Mouse (Mus musculus): ENCODE measurements around the gene Mrc2. TPM values are rescaled to one million over a fixed set of nuclear protein-coding genes. Genes with fewer than 3 reads are reported as not detected.

The Mrc2 gene
- polyA plus RNA-seq, 1 experiment from 2014 or later = 0.98 TPM

DNA sequence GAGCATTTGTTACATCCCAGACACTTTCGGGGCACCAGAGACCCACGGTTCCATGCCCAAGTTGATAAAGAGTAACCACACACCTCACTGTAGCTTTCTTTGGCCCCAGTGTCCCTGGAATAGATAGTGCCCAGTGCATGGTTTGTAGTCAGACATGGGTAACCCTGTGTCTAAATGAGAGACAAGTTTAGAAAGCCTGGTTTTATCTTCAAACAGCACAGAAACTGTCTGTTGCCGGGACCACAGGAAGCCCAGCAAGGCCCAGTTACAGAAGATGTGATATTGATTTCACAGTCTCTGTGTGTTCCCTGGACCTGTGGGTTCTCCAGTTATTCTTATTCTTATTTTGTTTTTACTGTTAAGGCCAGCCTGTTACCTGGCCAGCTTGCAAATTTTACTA, 74.7 kb downstream of the Mrc2 start:
- 17% methylated on average over 3 of the region's 3 CpGs for WGBS (ENCODE audit: insufficient replicate concordance)
- Histone ChIP-seq H3K36me3 (no peaks in the 10 kb centered on the region), H3K9me3 (replicated peaks) (no peaks in the 10 kb centered on the region), H3K4me1 (replicated peaks) (peaks cover 73% of the 10 kb centered on the region), H3K4me2 (peak overlapping the region; percentile 64; the same call in 1 of the 2 replicates), H3K4me3 (replicated peaks) (no peak overlapping the region), H3K9ac (peak overlapping the region; percentile 71), H3K27me3 (peaks cover 20% of the 10 kb centered on the region), H3K27ac (peak overlapping the region; percentile 97)
- DNase-seq = no peak
- no peak; the same call in 1 of the 2 replicates for ATAC-seq (ENCODE audit: low read depth)

GRCm38 (mm10) chr11:105368833-105369232, 76.4 kb downstream of the Mrc2 start:
- no peak for DNase-seq
- 54% methylated on average over 5 of the region's 5 CpGs for WGBS (ENCODE audit: insufficient replicate concordance)
- H3K36me3 ChIP-seq = no peaks in the 10 kb centered on the region
- no peaks in the 10 kb centered on the region for H3K9me3 ChIP-seq (replicated peaks)
- H3K4me1 ChIP-seq (replicated peaks) = peaks cover 71% of the 10 kb centered on the region
- no peak overlapping the region for H3K9ac ChIP-seq
- H3K4me3 ChIP-seq (replicated peaks) = no peak overlapping the region
- peak overlapping the region; percentile 97; the same call in 1 of the 2 replicates for H3K27ac ChIP-seq
- no peak overlapping the region for H3K4me2 ChIP-seq
- peaks cover 8% of the 10 kb centered on the region for H3K27me3 ChIP-seq
- ATAC-seq (ENCODE audit: low read depth) = no peak

DNA sequence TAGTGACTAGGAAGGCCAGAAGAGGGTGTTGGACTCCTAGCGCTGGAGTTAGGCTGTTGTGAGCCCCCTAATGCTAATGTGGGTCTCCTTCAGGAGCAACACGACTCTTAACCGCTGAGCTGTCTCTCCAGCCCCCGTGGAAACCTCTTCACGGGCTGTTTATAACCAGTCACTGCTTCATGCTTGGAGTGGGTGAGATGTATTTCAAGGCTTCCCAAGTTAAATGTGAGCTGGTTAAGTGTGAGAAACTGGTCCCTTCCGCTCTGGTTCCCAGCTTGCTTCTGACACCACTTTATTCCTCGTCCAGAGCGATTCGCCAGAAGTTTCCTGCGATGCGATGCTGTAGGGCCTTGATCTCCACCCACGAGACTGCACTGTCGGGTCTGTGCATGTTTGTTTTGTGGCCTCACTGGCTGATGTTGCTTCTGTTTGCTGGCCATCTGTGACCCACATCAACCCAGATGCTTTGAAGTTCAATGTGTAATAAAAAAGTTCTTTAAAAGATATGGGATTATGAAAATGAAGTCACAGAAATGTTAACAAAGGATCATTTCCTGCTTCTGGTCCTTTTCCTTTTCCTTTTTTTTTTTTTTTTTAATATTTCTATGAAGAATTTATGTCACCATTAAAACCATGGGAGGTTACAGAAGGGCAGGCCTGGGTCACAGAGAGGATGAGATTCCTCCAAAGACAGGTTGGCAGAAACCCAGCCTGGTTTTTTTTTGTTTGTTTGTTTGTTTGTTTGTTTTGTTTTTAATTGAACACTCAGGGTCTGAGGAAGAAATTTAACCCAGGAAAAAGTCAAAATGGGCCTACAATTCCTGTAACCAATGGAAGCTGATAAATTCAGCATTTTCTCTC, 77.3 kb downstream of the Mrc2 start:
- Histone ChIP-seq H3K27me3 (peaks cover 3% of the 10 kb centered on the region; the same call in 1 of the 2 replicates), H3K9ac (no peak overlapping the region), H3K36me3 (no peaks in the 10 kb centered on the region), H3K27ac (no peak overlapping the region), H3K4me3 (replicated peaks) (no peak overlapping the region), H3K4me1 (replicated peaks) (peaks cover 71% of the 10 kb centered on the region), H3K9me3 (replicated peaks) (no peaks in the 10 kb centered on the region), H3K4me2 (no peak overlapping the region)
- 84% methylated on average over 13 of the region's 13 CpGs for WGBS (ENCODE audit: insufficient replicate concordance)
- ATAC-seq (ENCODE audit: low read depth) (no peak), DNase-seq (no peak)

GRCm38 (mm10) chr11:105371818-105372217, 79.4 kb downstream of the Mrc2 start:
- Histone ChIP-seq H3K9me3 (replicated peaks) (no peaks in the 10 kb centered on the region), H3K27ac (no peak overlapping the region), H3K4me2 (no peak overlapping the region), H3K9ac (no peak overlapping the region), H3K4me3 (replicated peaks) (no peak overlapping the region), H3K4me1 (replicated peaks) (peaks cover 66% of the 10 kb centered on the region), H3K27me3 (no peaks in the 10 kb centered on the region), H3K36me3 (no peaks in the 10 kb centered on the region)
- ATAC-seq (ENCODE audit: low read depth) = no peak
- no peak for DNase-seq
- 77% methylated on average over 9 of the region's 9 CpGs for WGBS (ENCODE audit: insufficient replicate concordance)

GRCm38 (mm10) chr11:105373881-105374280, 81.4 kb downstream of the Mrc2 start:
- WGBS (ENCODE audit: insufficient replicate concordance) = 52% methylated on average over 8 of the region's 8 CpGs
- no peak for DNase-seq
- no peak overlapping the region for H3K4me3 ChIP-seq (replicated peaks)
- peak overlapping the region; percentile 15; the same call in 1 of the 2 replicates for H3K9ac ChIP-seq
- H3K9me3 ChIP-seq (replicated peaks) = no peaks in the 10 kb centered on the region
- H3K27me3 ChIP-seq = 0 out of 2 replicates have a peak, but pooled peaks cover 2% of the 10 kb centered on the region
- no peak for ATAC-seq (ENCODE audit: low read depth)
- H3K4me1 ChIP-seq (replicated peaks) = peaks cover 46% of the 10 kb centered on the region
- peak overlapping the region; percentile 2; the same call in 1 of the 2 replicates for H3K4me2 ChIP-seq
- H3K27ac ChIP-seq = peak overlapping the region; percentile 60
- no peaks in the 10 kb centered on the region for H3K36me3 ChIP-seq

DNA sequence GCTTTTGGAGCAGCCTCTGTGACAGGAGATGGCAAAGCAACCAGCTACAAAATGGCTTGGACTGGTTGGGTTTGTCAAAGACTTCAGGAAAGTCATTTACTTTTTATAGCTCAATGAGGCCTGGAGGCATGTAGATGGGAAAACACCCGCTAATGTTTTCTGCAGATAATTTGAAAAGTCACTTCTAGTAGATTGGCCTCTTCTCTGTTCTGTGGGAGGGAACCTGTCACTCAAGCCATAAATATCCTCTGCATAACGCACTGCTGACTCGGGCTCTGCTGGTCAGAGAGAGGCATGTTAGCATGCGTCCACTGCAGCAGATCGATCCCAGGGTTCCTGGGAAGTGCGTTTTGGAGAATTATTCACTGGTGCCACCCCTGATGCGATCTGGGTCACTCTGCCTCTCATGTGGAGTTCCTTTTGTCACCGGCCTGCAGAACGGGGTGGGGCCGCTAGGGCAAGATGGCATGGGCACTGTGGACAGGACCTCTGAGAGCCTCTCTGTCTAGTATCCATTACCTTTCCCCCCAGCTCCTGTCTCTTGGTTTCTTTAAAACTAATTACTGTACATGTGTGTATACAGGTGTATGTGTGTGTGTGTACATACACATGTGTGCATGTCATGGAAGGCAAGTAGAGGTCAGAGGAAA, 82.2 kb downstream of the Mrc2 start:
- Histone ChIP-seq H3K27me3 (0 out of 2 replicates have a peak, but pooled peaks cover 3% of the 10 kb centered on the region), H3K36me3 (no peaks in the 10 kb centered on the region), H3K4me1 (replicated peaks) (peaks cover 43% of the 10 kb centered on the region), H3K4me3 (replicated peaks) (no peak overlapping the region), H3K9ac (peak overlapping the region; percentile 15; the same call in 1 of the 2 replicates), H3K9me3 (replicated peaks) (no peaks in the 10 kb centered on the region), H3K27ac (peak overlapping the region; percentile 60), H3K4me2 (peak overlapping the region; percentile 28; the same call in 1 of the 2 replicates)
- WGBS (ENCODE audit: insufficient replicate concordance) = 44% methylated on average over 10 of the region's 10 CpGs
- ATAC-seq (ENCODE audit: low read depth) = peak; percentile 80
- no peak for DNase-seq

- WGBS (ENCODE audit: insufficient replicate concordance) = 64% methylated on average over 1 of the region's 1 CpGs
- Histone ChIP-seq H3K4me1 (replicated peaks) (peaks cover 41% of the 10 kb centered on the region), H3K4me3 (replicated peaks) (no peak overlapping the region), H3K36me3 (no peaks in the 10 kb centered on the region), H3K9me3 (replicated peaks) (no peaks in the 10 kb centered on the region), H3K4me2 (no peak overlapping the region), H3K9ac (no peak overlapping the region), H3K27ac (no peak overlapping the region), H3K27me3 (0 out of 2 replicates have a peak, but pooled peaks cover 3% of the 10 kb centered on the region)
- ATAC-seq (ENCODE audit: low read depth) (no peak), DNase-seq (no peak)
These were observed 83.4 kb downstream of the Mrc2 start for GRCm38 (mm10) chr11:105375821-105376235.

GRCm38 (mm10) chr11:105385266-105385665, 92.8 kb downstream of the Mrc2 start:
- Histone ChIP-seq H3K9me3 (replicated peaks) (no peaks in the 10 kb centered on the region), H3K4me2 (no peak overlapping the region), H3K9ac (no peak overlapping the region), H3K27me3 (0 out of 2 replicates have a peak, but pooled peaks cover 3% of the 10 kb centered on the region), H3K27ac (no peak overlapping the region), H3K4me3 (replicated peaks) (no peak overlapping the region), H3K4me1 (replicated peaks) (0 out of 2 replicates have a peak, but pooled peaks cover under 1% of the 10 kb centered on the region), H3K36me3 (no peaks in the 10 kb centered on the region)
- 91% methylated on average over 9 of the region's 9 CpGs for WGBS (ENCODE audit: insufficient replicate concordance)
- no peak for ATAC-seq (ENCODE audit: low read depth)
- DNase-seq = no peak

GRCm38 (mm10) chr11:105388636-105389035, 96.2 kb downstream of the Mrc2 start:
- Histone ChIP-seq H3K27me3 (0 out of 2 replicates have a peak, but pooled peaks cover 3% of the 10 kb centered on the region), H3K4me3 (replicated peaks) (no peak overlapping the region), H3K4me1 (replicated peaks) (peaks cover 12% of the 10 kb centered on the region), H3K9ac (no peak overlapping the region), H3K4me2 (no peak overlapping the region), H3K27ac (no peak overlapping the region), H3K9me3 (replicated peaks) (no peaks in the 10 kb centered on the region), H3K36me3 (no peaks in the 10 kb centered on the region)
- WGBS (ENCODE audit: insufficient replicate concordance) = 46% methylated on average over 2 of the region's 2 CpGs
- DNase-seq (no peak), ATAC-seq (ENCODE audit: low read depth) (no peak)

GRCm38 (mm10) chr11:105390290-105390689, 97.8 kb downstream of the Mrc2 start:
- 70% methylated on average over 7 of the region's 7 CpGs for WGBS (ENCODE audit: insufficient replicate concordance)
- no peak overlapping the region for H3K9ac ChIP-seq
- no peak overlapping the region for H3K4me3 ChIP-seq (replicated peaks)
- no peak for DNase-seq
- peaks cover 12% of the 10 kb centered on the region for H3K4me1 ChIP-seq (replicated peaks)
- 0 out of 2 replicates have a peak, but pooled peaks cover 3% of the 10 kb centered on the region for H3K27me3 ChIP-seq
- no peaks in the 10 kb centered on the region for H3K36me3 ChIP-seq
- no peak for ATAC-seq (ENCODE audit: low read depth)
- no peak overlapping the region for H3K4me2 ChIP-seq
- no peak overlapping the region for H3K27ac ChIP-seq
- no peaks in the 10 kb centered on the region for H3K9me3 ChIP-seq (replicated peaks)

All from liver, embryonic 13.5 days (tissue).